Mouse (Mus musculus) regulatory T cell (primary cell): ENCODE results near the gene Gins2.

Experiments
- in situ Hi-C: fragments of 300-600 bp; cut with MboI, MseI; formaldehyde crosslinking; loops from one replicate; pipeline ENCODE4 v1.15.1; 2025; ENCODE audit warnings: high pct_unique_total_duplicates

The Gins2 gene

DNA sequence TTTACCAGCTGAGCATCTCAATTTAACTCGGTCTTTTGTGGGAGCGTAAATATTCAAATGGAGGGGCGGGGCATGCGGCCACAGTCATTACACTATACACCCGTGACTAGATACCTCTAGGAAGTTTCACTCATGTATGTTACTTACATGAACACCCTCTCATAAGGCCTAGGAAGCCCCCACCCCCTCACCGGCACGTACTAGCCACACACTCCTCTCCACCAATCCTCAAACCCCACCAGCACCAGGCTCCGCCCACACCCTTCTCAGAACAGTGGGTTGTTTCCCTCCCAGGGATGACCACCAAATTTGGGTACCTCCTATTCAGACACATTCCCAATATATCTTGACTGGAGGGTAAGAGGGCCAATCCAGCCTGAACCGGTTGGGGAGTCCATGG lies 18.4 kb upstream of the Gins2 start:
- in situ Hi-C loops = no loop called here

DNA sequence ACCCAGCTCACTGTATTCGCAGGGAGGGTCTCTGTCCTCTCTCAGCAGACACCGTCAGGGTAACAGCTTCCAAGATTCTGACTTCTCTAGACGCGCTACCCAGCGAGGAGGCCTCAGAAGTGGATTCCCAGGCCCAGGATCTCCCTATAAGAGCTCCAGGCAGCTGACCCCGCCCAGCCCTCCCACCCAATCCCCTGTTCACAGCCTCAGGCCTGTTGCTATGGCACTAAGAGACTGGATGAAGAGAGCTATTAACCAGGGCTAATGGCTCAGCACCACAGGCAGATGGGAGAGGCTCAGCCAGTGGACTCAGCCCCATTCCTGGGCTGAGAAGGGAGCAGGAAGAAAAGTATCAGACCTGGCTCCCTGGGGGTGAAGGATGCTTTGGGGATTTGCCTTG lies 13.6 kb upstream of the Gins2 start:
- in situ Hi-C loops = no loop called here

DNA sequence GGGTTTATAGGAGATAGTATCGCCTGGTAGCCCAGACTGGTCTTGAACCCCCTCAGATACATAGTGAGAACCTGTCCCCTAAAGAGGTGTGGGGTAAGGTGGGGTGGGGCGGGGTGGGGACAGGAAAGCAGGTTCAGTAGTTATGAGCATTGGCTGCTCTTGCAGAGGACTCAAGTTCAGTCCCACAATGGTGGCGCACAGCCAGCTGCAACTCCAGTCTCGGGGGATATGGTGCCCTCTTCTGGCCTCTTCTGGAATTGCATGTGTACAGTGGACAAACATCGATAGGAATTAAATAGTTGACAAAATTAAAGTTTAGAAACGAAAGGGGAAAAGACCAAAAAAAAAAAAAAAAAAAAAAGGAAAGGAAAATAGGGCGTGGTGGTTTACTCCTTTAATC lies 10.4 kb upstream of the Gins2 start:
- in situ Hi-C loops = no loop called here

DNA sequence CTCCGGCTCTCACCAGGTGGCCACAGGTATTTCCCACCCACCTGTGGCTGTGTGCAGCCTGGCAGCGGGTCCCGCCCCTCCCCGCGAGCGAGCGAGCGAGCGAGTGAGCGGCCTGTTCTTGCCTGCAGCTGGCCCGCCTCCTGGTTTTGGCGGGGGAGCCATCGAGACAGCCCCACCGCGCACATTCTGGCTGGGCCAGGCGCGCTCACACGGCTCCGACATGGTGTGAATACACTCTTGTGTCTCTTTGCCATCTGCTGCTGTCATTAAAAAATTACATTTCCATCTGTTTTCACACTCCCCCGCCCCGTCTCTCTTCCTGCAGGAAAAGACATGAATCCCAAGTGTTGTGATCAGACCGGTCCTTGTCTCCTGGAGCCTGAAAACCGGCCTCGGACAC lies 9.5 kb upstream of the Gins2 start:
- in situ Hi-C loops = no loop called here

DNA sequence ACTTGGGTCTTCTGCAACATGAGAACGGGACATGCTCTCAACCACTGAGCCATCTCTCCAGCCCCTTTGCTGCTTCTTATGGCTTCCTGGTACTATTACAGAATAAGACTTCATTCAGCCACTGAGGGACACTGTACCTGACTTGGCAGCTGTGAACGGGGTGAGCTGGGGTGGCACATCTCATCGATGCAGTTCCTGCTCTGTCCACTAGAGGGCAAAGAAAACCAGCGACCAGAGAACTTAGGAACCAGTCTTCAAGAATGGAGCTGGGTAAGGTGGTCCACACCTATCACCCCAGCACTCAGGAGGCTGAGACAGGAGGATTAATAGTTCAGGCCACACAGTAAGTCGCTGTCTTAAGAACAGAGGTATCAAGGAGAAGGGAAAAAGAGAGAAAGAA lies 6.9 kb upstream of the Gins2 start:
- in situ Hi-C loops = no loop called here

DNA sequence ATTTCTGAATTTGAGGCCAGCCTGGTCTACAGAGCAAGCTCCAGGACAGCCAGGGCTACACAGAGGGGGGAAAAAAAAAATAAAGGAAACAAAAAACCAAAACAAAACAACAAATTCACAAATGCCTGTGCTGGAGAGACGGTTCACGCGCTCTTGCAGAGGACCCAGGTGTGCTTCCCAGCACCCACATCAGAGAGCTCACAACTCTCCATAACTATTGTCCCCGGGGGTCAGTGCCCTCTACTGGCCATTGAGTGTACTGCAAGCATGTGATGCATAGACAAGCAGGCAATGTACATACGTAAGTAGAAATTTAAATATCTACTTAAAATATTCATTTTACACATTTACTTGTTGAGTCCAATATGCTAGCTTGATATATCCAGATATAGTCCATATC lies 5.5 kb upstream of the Gins2 start:
- in situ Hi-C loops = no loop called here

DNA sequence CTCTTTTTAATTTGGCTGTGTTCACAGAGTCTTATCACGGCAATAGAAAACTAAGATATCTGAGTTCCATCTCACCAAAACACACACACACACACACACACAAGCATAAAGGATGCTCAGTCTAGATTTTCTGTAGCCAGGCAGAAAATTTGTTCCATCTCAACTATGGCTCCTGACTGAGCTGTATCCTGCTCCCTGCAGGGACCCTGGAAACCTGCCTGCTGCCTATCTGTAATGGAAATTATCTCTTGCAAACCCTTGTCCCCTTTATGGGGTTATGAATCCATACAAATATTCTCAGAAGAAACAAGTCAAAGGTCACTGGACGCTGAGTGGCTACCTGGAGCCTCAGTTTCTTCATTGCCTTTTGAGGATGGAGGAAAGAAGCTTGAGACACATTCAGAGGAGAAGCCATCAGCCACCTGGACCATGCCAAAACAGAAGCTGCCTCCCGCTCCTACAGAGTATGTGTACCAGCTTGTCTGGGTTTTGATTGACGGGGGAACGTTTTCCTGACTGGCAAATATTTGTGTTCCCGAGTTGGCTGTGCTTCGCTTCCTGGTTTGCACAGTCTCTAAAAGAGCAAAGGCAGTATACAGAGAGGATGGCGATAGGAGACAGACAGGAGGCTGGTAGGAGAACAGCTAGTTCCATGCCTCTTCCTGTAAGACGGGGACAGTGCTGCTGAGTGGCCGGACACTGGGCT lies 2.6 kb upstream of the Gins2 start:
- in situ Hi-C loops = no loop called here

DNA sequence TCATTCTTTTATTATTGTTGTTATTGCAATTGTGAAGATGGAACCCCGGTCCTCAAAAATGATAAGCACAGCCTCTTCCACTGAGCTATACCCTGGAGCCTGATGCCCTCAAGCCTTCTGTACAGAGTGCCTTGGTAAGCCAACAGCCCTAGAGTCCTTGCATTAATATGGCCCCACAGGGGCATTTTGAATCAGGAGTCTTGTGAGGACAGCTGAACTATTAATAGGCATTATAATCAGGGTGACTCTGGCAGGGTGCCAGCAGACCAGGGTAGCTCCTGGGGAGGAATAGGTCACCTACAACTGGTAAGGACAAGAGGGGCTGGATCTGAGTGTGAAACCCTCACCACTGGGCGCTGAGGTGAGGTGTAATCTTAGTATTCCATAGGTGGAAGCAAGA lies 817 bp upstream of the Gins2 start:
- in situ Hi-C loops = no loop called here

DNA sequence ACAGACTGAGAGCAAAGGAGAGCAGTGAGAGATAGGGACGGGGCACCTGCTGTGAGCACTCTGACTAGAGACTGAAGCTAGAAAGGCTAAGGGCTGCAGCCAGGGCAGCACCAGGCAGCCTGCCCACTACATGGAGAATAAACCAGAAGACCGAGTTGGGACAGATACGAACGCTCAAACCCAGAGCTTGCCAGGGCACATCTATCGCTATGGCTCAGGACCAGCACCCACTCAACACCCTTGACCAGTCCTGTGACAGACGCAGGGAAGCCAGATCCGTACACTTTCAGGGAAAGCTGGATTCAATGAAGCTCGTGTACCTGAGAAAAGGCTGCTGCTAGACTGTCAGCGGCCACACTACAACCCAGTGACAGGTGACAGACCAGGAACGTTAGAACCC lies 3.6 kb downstream of the Gins2 start:
- in situ Hi-C loops = no loop called here

DNA sequence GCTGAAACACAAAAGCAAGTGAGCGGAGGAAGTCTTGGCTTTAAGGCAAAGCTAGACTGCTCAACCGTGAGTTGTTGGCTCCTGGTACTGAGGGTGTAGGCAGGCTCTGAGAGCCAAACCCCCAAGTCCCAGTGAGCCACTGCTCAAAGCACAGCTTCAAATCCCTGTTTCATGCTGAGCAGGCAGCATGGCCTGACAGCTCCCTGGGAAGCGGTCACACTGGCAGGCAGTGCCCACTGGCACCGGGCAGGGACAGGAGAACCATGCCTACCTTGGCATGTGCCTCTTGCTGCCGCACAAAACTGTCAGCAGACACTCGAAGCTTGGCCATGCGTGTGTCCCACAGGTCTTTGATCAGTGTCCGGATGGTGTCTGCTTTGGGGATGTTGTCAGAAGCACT lies 7.3 kb downstream of the Gins2 start:
- in situ Hi-C loops = no loop called here

DNA sequence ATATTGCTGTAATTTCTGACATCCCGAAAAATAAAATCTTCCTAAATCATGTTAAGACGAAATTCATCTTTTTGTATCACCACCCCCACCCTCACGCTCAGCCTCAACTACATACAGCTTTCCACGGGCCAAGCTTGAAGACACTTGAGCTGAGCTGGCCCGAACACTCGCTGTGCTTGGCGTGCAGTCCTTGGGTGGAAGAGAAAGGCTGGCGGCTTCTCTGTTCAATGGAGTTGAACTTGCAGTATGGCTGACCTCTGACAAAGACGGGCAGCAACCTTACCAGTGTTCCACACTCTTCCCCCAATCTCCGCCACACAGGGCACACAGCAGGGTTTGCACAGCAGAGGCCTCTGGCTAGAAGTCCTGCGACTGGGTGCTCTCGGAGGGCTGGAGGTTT lies 7.8 kb downstream of the Gins2 start:
- in situ Hi-C loops = no loop called here

DNA sequence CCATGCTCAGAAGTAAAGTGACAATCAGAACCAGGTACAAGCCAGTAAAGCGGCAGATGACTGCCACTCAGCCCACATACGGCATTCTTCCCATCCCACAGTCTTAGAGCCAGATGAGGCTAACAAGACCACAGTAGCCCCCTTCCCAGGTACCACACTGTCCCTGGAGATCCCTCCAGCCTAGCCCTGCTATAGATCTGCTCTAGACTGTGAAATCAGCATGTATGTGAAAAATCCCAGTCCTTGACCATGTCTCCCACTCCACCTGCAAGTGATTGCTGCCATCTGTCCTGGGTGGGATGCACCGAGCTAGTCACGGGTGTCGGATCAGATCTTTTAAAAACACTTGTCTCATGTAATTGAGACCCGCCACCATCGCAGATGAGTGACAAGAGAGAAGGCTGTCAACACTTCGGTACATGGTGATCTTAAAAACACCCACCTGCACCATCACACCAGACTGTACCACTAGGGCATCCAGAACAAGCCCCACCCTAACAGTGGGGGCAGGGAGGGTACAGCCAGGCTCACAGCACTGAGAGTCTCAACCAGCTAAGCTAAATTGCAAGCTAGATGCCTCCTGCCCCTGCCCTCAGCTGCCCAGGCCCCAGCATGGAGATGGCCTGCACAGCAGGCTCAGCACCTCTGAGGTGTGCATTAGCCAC lies 8.6 kb downstream of the Gins2 start:
- in situ Hi-C loops = no loop called here

DNA sequence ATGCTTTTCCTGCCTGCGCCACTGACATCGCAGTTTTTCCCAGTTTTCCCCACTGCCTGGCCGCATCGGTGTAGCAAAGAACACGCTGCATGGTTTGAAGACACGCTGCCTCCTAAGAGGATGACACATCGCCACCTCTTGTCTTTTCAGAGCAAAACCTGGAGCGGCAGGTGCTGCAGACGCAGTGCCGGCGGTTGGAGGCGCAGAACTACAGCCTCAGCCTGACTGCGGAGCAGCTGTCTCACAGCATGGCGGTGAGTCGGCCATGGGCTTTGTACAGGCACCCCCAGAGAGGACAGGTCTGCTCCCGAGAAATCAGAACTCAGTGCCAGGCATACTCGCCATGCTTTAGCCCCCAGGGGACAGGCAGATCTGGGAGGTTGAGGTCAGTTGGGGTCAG lies 11.3 kb downstream of the Gins2 start:
- in situ Hi-C loops = no loop called here

DNA sequence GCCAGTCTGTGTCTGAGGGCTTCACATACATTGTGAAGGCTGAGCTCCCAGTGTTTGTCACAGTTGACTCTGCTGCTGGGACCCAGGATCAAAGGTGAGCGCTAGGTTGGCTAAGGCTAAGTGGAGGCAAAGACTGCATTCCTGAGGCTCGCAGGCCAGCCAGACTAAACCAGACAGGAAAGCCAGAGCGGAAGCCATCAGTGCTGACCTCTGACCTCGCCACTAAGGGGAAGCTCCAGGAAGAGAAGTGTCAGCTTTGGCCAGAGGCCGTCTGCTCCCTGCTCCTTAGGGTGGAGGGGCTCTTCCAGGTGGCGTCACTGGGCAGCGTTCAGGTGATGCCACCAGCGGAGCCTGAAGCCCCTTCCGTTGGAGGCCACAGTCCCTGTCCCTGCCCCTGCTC lies 13.3 kb downstream of the Gins2 start:
- in situ Hi-C loops = no loop called here

DNA sequence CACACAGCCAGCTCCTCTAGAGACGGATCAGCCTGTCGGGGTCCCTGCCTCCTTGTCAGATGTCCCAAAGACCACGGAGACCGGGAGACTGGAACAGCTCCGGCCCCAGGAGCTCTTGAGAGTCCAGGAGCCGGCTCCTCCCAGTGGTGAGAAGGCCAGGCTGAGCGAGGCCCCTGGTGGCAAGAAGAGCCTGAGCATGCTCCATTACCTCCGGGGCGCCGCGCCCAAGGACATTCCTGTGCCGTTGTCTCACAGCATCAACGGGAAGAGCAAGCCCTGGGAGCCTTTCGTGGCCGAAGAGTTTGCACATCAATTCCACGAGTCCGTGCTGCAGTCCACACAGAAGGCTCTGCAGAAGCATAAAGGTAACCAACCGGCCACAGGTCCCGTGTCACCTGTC lies 14.2 kb downstream of the Gins2 start:
- in situ Hi-C loops = no loop called here

DNA sequence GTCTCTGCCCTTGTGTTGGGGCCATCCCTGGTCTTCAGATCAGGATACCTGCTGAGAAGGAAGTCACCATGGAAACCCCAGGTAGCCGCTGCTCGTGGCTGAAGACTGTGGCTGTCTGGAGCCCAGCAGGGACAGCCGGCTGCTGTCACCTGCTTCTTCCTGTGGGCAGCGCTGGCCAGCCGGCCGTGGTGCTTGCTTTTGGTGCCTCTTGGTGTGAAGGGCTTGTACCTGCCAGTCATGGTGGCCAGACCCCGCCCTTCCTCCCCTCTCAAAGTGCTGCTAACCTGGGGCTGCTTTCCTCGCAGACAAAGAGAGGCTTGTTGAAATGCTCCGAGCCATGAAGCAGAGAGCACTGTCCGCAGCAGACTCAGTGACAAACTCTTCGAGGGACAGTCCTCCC lies 15.2 kb downstream of the Gins2 start:
- in situ Hi-C loops = no loop called here

DNA sequence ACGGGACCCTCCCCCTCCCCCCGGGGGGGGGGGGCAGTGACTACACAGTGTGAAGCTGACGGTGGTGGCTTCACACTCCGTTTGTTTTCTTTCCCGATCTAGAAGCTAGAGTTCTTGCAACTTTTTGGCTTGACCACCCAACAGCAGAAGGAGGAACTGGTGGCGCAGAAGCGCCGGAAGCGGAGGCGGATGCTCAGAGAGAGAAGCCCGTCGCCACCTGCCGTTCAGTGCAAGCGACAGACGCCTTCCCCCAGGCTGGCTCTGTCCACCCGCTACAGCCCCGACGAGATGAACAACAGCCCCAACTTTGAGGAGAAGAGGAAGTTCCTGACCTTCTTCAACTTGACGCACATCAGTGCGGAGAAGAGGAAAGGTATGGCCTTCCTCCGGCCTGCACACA lies 16.6 kb downstream of the Gins2 start:
- in situ Hi-C loops = no loop called here

DNA sequence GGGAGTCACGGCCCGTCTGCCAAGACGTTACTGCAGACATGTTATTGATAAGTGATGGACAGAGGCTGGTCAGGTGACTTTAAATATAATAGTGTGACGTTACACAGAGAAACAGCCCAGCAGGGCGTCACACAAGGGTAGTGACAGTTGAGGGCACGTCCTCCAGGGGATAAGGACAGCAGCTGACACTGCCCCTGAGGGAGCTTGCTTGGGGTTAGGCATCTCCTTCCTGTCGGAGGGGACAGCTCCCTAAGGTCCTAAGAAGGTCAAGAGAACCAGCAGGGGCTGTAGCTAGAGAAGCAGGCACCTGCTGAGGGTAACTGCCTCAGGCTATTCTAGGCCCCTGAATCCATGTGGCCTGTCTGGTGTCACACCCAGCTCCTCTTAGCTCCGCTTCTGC lies 17.5 kb downstream of the Gins2 start:
- in situ Hi-C loops = no loop called here

DNA sequence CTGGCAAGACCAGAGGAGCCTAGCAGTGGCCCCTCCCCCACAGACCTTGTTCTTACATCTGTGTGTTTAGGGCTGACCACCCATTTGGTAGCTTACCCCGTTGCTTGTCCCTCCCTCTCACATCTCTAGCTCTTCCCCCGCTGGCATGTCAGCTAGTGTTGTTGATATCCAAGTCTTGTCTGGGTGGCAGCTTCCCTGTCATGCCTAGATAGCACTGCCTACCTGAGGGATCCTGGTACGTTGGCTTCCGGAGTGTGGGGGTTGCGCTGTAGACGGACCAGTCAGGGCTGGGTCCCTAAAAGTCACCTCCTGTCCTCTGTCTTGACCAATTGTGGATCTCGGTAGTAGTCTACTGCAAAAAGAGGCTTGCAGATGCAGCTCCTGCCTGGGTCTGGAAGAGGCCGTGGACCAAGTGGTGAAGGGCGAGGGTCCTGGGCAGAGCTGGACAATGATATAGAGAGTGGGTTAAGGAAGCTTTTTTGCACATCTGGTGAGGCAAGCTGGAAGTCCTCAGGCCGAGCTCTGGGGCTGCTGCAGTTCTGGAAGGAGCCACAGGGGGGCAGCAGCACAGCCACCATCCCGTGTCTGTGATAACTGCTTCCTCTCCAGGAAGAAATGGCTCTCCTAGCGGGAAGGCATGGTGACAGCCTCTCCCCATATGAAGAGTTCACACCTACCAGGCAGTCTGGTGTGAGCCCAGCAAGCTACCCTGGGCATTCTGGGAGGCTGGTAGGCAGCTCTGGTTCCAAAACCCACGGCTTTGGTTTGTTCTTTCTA lies 19.0 kb downstream of the Gins2 start:
- in situ Hi-C loops = no loop called here

DNA sequence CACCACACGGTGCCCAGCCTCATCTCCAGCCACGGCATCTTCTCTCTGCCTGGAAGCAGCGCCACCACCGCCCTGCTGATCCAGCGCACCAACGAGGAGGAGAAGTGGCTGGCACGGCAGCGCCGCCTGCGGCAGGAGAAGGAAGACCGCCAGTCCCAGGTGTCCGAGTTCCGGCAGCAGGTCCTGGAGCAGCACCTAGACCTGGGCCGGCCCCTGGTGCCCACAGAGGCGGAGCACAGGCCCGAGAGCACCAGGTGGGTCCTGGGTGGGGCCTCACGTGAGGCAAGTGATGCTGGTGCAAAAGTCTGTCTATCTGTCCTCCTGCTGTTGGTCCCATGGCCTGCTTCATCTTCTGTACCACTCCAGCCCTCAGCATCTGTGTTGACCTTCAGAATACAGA lies 20.0 kb downstream of the Gins2 start:
- in situ Hi-C loops = no loop called here

DNA sequence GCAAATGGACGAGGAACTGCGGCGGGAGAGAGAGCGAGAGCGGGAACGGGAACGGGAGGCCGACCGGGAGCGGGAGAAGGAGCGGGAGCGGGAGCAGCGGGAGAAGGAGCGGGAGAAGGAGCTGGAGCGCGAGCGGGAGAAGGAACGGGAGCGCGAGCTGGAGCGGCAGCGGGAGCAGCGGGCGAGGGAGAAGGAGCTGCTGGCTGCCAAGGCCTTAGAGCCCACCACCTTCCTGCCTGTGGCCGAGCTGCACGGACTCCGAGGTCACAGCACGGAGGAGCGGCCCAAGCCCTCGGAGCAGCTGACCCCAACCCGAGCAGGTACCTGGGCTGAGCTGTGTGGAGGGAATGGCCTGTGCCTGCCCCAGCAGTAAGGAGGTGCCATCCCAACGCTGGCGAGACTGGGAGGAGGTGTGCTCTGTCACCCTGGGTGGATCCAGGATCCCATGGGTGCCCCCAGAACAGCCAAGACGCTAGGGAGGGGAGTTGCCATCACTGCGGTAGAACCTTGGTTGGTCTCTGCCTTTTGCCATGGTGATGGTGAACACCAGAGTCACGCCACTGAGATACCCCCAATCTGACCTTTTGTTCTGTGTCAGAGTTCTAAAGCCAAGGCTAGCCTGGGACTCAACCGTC lies 20.8 kb downstream of the Gins2 start:
- in situ Hi-C loops = no loop called here

DNA sequence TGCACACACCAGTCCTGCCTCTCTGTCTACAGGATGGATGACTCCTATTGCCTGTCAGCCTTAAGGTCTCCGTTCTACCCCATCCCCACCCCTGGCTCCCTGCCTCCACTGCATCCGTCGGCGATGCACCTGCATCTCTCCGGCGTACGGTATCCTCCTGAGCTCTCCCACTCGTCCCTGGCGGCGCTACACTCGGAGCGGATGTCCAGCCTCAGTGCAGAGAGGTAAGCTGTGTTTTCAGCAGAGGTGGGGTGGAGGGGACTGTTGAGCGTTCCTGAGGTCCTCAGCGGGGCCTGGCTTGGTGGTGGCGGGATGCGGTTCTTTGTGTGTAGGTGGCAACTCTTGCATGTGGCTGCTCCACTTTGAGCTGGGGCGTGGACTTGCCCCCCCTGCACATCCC lies 21.4 kb downstream of the Gins2 start:
- in situ Hi-C loops = no loop called here

DNA sequence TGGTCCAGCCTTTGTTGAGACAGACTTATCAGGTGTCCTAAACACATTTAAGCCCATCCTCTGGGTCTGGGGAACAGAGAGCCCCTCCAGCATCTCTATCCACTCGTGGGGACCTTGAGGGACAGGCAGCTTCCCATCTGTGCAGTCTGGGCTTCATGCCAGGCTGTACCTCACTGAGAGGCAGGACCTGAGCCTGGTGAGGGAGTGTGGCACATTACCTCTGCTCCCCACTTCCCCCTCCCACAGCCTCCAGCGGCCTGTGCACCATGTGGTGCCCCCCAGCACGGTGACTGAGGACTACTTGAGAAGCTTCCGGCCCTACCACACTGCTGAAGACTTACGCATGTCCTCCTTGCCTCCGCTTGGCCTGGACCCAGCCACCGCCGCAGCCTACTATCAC lies 22.4 kb downstream of the Gins2 start:
- in situ Hi-C loops = no loop called here
